Mouse (Mus musculus): ENCODE measurements around the gene Ankrd27.

- TF ChIP-seq CTCF (IDR thresholded peaks at IDR 0.05; ENCODE audit: low read depth): peak; percentile 20; the same call in 1 of the 2 replicates
- no peak for TF ChIP-seq EP300 (optimal IDR thresholded peaks at IDR 0.05)
These were observed 60.5 kb downstream of the Ankrd27 start for GRCm38 (mm10) chr7:35646317-35647081.
